Mouse (Mus musculus) brain, embryonic 14.5 days (tissue): ENCODE results near the gene Klb.

ENCODE experiments used
- CTCF ChIP-seq: fragments of 200-500 bp; IDR thresholded peaks from 2 replicates; pipeline ENCODE4 v1.5.1; 2012; ENCODE audit warnings: inconsistent platforms, mild to moderate bottlenecking, moderate library complexity, borderline replicate concordance; ENCODE audit not compliant: insufficient read depth, insufficient read length; ENCODE audit errors: extremely low read depth
- POLR2A ChIP-seq: fragments of 200-500 bp; IDR thresholded peaks from 2 replicates; pipeline ENCODE4 v1.6.1; 2012; ENCODE audit warnings: mild to moderate bottlenecking, inconsistent platforms, borderline replicate concordance; ENCODE audit not compliant: poor library complexity, insufficient read depth, insufficient read length, severe bottlenecking; ENCODE audit errors: extremely low read depth

DNA sequence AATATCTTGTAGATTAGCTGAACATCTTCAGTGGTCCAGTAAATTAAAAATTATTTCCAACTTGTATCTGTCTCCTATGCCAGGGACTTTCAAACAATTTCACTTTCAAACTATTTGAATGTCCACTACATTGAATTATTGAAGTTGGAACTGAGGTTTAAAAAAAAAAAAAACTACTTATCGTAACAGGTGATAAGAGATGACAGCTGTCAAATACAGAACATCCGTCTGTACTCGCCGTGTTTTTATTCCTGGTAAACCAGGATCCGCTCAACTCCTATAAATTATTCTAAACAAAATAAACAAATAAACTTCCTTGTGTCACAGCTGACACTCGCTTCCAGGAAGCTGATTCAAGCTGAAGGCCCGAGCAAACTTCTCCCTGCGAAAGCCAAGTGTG is 13.3 kb upstream of the Klb start:
- TF ChIP-seq CTCF (no peak), POLR2A (no peak)
